Mouse (Mus musculus) left cerebral cortex, adult 11 months (tissue): ENCODE results near the gene Mcm2.

Experiments
- DNase-seq: peaks from one replicate; pipeline ENCODE4 v3.0.0; 2022; ENCODE audit warnings: low spot score

Mcm2 gene

DNA sequence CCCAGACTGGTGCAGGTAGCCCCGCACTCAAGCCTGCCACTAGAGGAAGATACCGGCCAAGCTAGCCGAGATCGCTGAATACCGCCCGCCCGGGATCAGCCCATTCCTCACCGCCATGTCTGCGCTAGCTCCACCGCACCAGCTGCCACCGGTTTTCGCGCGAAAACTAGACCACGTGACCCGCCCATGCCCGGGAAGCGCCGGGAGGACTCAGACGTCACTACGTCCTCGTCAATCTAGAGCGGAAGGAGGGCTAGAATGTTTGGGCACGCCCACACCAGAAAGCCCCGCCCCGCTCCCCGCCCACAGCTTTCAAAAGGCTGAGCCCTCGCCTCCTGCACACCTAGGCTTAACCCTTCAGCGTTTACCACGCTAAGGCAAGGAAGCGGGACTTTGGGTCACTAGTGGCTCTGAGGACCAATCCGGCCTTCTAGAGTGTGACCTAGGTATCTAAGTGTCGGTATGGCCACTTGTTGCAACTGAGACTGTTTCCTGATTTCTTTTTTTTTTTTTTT, at the start of gene Mcm2:
Mcm2 (minus strand) TSS at position 247 of the 515 bp plus-strand sequence.
- peak; percentile 78 for DNase-seq

DNA sequence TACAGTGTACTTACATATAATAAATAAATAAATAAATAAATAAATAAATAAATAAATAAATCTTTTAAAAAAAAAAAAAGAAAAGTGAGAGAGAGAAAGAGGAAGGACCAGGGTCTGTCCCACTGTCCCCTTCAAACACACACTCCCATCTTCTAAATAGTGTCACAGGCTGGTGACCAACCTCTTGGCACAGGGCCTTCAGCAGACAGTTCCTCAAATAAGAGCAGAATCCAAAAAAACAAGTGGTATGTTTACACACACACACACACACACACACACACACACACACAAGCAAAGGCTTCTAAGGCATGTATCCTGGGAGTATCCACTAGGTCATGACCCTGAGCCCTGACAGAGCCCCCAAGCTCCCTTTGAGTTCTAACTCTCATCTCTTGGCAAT, 49.2 kb upstream of the Mcm2 start:
- no peak for DNase-seq

- no peak for DNase-seq
Measured at GRCm38 (mm10) chr6:88946442-88946841, 47.9 kb upstream of the Mcm2 start.

DNA sequence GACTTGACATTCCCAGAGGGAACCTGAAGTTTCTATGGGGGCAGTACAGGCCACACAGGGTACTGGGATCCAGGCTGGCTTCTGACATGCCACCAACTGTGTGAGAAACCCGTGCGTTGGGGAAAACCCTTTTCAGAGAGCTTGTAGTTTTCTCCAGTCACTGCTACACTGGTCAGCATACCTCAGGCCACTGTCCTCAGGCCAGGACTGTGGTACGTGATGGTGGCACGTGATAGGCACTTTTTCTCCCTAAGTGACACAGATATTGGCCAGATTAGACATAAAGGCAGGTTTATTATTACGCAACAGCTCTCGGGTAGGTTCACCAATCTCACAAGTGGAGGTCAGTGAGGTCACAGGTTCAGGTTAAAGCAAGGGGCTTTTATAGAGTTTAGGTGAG, 45.1 kb upstream of the Mcm2 start:
- DNase-seq = no peak

DNA sequence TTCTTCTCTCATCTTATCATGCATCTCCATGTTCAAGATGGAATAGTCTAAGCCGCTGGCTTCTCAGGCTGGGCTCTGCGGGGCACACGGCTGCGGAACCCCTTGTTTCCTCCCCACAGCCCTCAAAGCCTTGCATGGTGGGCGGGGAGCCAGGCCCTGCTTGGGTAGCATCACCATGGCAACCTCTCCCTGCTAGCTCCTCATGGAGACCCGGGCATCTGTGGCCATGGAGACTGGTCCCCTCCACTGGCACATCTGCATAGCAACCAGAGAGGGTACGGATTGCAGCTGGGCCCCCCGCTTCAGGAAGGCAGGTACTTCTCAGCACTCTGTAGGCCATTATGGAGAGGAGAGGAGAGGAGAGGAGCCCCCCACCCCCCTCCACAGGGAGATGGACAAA, 44.0 kb upstream of the Mcm2 start:
- DNase-seq = no peak

- DNase-seq = no peak
Measured at GRCm38 (mm10) chr6:88941628-88942027, 43.0 kb upstream of the Mcm2 start.

GRCm38 (mm10) chr6:88940090-88940916, 41.7 kb upstream of the Mcm2 start:
- no peak for DNase-seq

GRCm38 (mm10) chr6:88939281-88940089, 40.9 kb upstream of the Mcm2 start:
- DNase-seq = no peak

- DNase-seq = no peak
Measured at GRCm38 (mm10) chr6:88938664-88939055, 40.1 kb upstream of the Mcm2 start.

GRCm38 (mm10) chr6:88937971-88938663, 39.5 kb upstream of the Mcm2 start:
- DNase-seq = no peak

DNA sequence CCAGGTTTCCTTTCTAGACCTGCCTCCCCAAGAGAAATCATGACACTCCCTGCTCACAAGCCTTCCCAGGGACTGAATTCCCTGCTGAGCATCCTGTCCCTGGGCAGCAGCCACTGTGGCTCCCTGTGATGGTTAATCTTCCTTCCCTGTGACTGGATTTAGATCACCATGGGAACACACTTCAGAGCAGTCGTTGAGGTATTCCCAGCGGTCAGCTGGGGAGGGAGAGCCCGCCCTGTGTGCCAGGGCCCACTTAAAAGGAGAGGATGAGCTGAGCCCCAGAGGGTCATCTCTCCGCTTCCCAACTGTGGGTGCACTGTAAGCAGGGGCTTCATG, 38.6 kb upstream of the Mcm2 start:
- no peak for DNase-seq

DNA sequence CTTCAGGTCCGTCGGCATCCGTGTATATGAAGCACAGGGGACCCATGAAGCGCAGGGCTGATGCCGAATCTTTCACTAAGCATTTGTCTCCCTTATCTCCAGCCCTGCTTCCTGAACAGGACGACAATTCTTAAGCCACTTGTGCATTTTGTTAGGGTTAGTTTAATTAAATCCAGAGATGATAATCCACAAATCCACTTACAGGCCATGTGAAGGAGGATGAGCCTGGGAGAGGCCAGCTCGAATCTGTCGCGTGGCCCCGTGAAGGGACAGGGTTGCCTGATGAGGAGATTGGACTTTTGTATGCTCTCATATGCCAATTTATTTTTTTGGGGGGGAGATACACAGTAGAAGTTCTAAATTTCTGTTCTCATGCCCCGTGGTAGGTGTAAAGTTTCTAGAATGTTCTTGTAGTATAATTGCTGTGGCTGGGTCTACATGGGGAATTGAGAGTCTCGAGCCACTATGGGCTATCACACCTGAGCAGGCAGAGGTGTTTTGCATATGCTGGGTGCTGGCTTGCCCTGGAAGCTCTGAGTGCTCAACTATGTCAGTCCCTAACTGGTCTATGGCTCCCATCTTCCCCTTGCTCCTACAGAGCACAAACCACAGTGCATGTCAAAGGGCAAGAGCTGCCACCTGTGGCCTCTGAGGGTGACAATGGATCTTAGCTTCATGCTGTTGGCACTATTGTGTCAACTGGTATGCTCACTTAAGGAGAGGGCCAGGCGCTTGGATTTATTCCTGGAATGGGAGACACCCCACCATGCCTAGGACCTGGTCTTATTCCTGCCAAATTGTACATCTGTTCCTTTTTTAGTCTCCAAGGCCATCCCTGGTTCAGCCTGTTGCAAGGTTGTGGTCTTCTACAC, 38.0 kb upstream of the Mcm2 start:
- no peak for DNase-seq

GRCm38 (mm10) chr6:88935735-88936276, 37.2 kb upstream of the Mcm2 start:
- DNase-seq = no peak

DNA sequence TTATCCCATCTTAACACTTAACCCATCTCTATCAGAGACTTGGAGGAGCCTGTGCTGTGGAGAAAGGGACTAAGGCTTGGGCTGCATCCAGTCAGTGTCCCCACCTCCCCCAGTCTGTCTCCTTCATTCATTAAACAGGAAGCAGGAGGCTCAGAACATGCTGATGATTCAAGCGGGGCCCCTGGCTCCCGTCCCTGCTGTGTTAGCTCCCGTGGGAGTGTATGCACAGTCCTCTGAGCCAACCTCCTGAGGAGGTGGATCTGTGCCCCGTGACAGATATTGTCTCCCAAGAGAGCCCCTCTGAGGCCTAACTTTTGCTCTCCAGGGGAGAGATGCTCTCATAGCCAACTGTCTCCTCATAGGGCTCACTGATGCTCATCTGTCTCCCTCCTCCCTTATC, 36.2 kb upstream of the Mcm2 start:
- no peak for DNase-seq

DNA sequence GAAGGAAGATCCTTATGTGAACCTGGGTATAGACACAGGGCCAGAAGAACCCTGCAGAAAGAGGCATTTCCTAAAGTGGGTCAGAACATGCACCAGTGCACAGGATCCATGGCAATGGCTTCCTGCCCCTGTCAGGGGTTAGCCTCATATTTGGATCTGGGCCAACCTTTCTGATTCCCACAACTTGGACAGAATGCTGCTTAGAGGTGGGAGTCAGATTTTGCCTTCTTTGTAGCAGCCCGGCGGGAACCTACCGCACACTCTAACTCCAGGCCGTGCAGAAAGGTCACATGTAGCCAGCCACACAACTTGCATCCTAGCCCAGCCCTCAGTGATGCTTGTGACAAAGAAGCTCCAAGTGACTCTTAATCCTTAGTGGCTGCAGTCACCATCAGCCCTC, 35.6 kb upstream of the Mcm2 start:
- no peak for DNase-seq

- no peak for DNase-seq
Measured at GRCm38 (mm10) chr6:88931449-88931848, 32.9 kb upstream of the Mcm2 start.

- no peak for DNase-seq
Measured at GRCm38 (mm10) chr6:88930049-88930448, 31.5 kb upstream of the Mcm2 start.

DNA sequence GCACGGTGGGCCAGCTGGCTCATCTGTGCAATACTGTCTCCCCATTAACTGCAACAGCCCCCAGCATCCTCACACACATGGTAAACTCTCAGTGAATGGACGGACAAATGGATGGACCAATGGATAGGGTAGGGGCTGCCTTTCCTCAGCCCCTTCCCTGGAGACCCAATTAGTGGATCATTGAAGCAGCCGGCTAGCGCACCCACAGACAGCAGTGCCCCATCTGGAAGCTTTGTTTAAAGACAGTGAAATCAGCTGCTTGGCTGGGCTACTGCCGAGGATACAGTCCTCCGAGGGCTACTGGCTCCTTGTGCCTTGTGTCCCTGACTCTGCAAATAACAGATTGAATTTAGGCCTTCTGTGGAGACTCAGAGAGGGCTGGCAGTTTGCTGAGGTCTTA, 30.9 kb upstream of the Mcm2 start:
- DNase-seq = no peak

GRCm38 (mm10) chr6:88928576-88928975, 30.0 kb upstream of the Mcm2 start:
- no peak for DNase-seq

DNA sequence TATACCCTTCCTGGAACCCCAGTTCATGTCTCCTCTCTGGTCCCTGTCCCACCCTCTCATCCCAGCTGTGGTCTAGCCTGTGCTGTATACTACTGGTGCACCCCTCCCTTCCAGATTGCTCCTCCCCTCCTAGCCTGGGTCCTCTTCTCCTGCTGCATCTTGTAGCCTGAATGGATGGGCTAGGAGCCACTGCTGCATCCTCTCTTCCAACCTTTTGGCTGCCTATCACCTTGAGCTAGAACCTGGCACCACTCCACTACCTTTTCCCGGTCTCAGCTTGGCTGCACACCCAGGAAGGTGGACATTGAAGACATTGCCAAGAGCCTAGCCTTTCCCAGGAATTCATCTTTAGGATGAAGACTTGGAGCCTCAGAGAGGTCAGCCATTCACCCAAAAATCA, 29.4 kb upstream of the Mcm2 start:
- DNase-seq = no peak

DNA sequence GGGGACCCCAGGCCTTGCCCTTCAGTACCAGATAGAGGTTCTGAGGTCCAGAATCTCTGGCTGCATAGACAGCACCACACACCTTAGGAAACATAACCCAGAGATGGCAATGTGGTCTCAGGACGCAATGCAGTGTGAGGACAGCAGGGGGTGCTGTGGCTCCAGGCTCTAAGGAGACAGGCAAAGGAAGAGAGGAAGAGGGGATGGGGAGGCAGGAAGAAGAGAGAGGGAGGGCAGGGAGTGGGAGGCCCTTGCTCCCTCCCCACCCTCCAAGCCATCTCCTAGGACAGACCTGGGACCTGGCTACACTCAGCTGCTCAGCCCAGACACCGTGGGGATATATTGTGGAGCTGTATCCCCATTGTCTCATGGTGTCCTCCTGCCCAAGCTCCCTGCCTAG, 29.0 kb upstream of the Mcm2 start:
- peak; percentile 69 for DNase-seq
